Mouse (Mus musculus): ENCODE measurements around the gene Gm3239.
"Not testable (repeated sequence)": the region's sequence is repeated elsewhere in the genome, so short reads cannot be mapped to it uniquely, and the experiment has no call there.

Gm3239 gene

DNA sequence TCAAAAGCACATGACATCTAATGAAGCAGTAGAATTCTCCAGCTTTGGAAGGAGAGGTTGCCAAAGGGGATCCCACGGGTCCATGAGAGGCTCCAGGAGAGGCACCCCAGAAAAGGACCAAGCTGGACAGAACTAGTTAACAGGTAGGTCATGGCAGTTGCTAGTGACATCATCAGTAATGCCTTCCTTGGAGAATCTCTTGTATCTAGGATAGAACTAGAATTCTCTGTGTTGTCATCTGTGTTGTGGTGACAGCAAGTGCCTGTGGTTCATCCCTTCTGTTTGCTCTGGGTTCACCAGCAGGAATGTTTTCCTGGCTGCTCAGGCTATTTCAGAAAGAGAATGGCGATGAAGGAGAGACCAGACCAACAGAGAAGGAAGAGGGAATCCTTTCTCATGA, at the start of gene Gm3239:
Gene Gm3239, plus strand, starts transcription at position 301 of the 400 bp plus-strand sequence.
- DNase-seq (ENCODE audit: low spot score in 2 of 2): not testable (repeated sequence)

DNA sequence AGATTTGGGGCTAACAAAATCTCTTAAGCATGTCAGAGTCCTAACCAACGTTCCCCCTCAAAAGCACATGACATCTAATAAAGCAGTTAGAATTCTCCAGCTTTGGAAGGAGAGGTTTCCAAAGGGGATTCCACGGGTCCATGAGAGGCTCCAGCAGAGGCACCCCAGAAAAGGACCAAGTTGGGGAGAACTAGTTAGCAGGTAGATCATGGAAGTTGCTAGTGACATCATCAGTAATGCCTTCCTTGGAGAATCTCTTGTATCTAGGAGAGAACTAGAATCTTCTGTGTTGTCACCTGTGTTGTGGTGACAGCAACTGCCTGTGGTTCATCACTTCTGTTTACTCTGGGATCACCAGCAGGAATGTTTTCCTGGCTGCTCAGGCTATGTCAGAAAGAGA, 31.9 kb upstream of the Gm3239 start, which contains the start of gene Gm8159:
Gene Gm8159, plus strand, starts transcription at position 301 of the 400 bp plus-strand sequence.
- DNase-seq (ENCODE audit: low spot score in 2 of 2): not testable (repeated sequence)

DNA sequence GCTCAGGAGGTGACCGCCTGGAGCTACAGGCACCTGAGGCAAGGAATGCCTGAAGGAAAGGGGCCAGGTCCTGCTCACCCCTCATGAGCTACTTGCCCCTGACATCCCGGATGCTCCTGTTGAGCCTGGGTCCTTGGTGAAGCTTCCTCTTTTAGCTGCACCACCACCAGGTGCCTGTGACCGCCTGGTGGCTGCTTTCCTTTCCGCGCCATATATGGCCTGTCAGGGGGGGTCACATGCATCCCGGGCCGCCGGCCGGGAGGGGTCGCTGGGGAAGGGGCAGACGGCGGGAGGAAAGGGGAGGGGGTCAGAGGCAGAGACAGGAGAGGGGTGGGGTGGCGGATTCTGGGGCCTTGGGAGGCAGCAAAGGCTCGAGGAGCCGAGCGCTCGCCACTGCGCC, 14.7 kb upstream of the Gm3239 start:
- DNase-seq (ENCODE audit: low spot score in 2 of 2): peak; percentile 2 to 3

DNA sequence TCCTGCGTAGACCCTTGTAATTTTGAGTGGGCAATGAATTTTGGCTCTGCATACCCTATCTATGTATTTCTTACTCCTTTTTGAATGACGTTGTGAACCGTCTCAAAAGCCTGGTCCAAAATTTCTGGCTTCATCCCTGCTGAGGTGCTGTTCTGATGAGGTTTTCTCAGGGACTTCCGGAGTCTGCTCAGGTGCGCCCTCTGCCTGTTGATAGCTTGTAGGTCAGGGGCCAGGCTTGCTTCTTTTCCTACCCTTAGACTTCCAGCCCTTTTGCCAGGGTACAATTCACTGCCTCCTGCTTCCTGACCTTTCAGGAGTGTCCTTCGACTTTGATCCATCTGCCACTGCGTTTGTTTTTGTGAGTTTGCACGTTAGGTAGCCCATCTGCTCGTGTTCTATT, 13.7 kb upstream of the Gm3239 start:
- not testable (repeated sequence) for DNase-seq (ENCODE audit: low spot score in 2 of 2)

DNA sequence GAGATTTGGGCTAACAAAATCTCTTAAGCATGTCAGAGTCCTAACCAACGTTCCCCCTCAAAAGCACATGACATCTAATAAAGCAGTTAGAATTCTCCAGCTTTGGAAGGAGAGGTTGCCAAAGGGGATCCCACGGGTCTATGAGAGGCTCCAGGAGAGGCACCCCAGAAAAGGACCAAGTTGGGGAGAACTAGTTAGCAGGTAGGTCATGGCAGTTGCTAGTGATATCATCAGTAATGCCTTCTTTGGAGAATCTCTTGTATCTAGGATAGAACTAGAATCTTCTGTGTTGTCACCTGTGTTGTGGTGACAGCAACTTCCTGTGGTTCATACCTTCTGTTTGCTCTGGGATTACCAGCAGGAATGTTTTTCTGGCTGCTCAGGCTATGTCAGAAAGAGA, 44.9 kb downstream of the Gm3239 start, which contains the start of gene Gm7876:
Gene Gm7876, plus strand, starts transcription at position 301 of the 400 bp plus-strand sequence.
- DNase-seq (ENCODE audit: low spot score in 2 of 2): not testable (repeated sequence)
